Mouse (Mus musculus): ENCODE data around the gene Plk5. TPM values are rescaled to one million over a fixed set of nuclear protein-coding genes. Genes with fewer than 3 reads are reported as not detected.
A peak's percentile ranks its signal among the peaks of the same experiment; 100 is the strongest.

The Plk5 gene
- polyA plus RNA-seq, 1 experiment from 2014 or later = 0.11 TPM

DNA sequence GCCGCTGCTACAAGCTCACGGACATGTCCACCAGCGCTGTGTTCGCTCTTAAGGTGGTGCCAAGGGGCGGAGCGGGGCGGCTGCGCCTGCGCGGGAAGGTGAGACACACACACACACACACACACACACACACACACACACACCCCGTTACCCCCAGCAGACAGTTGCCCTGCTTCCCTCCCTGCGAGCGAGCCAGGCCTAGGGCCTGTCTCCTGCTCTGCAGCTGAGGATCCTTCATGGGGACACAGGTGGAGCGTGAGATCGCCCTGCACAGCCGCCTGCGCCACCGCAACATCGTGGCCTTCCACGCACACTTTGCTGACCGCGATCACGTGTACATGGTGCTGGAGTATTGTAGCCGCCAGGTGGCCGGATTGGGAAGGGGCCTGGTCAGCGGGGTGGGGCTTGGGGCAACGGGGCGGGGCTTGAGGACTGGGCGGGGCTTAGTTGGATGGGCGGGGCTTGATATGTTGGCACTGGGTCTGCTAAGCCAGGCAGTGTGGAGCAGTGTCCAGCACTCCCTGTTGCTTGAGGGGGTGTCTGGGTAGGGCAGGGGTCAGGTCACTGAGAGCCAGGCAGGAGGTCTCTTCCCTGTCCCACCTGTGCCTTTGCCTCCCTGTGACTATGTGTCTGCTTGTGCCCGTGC lies 1.9 kb downstream of the Plk5 start:
- Histone ChIP-seq H3K27me3 (ENCODE audit: control insufficient read depth, insufficient read depth, low read length) (peaks cover 67% of the 10 kb centered on the region), H3K4me2 (replicated peaks; ENCODE audit: low read depth, low read length) (no peak overlapping the region), H3K4me3 (ENCODE audit: low read depth, low read length) (no peak overlapping the region), H3K9me3 (ENCODE audit: control insufficient read depth, low read length) (no peaks in the 10 kb centered on the region), H3K27ac (ENCODE audit: low read depth, low read length) (no peak overlapping the region), H3K36me3 (ENCODE audit: control insufficient read depth, insufficient read depth, low read length) (no peaks in the 10 kb centered on the region), H3K4me1 (replicated peaks; ENCODE audit: control insufficient read depth, insufficient read depth, low read length) (peaks cover 6% of the 10 kb centered on the region; the same call in 1 of the 2 replicates), H3K9ac (ENCODE audit: low read depth, low read length) (no peak overlapping the region)
- WGBS = 8% methylated on average over 30 of the region's 31 CpGs
- ATAC-seq (ENCODE audit: low FRiP score) (peak; percentile 61), DNase-seq (ENCODE audit: low spot score) (no peak)

DNA sequence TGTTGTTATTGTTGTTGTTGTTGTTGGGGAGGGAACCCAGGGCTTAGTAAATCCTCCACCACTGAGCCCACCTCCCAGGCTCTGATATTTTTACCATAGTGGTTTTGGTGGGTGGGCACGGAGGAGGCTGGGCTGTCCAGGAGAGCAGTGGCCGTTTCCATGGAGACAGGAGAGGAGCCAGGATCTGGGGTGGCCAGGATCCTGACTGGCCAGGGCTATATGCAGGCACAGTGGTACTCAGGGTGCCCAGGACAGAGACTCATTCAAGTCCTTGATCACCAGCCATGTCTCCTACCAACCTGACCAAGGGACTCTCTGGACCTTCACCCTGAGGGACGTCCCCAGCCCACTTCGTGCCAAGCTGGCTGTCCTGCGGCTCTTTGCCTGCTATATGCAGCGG lies 7.5 kb downstream of the Plk5 start:
- Histone ChIP-seq H3K9me3 (ENCODE audit: control insufficient read depth, low read length) (no peaks in the 10 kb centered on the region), H3K27me3 (ENCODE audit: control insufficient read depth, insufficient read depth, low read length) (peaks cover 15% of the 10 kb centered on the region), H3K4me1 (replicated peaks; ENCODE audit: control insufficient read depth, insufficient read depth, low read length) (no peaks in the 10 kb centered on the region), H3K4me3 (ENCODE audit: low read depth, low read length) (no peak overlapping the region), H3K27ac (ENCODE audit: low read depth, low read length) (no peak overlapping the region), H3K4me2 (replicated peaks; ENCODE audit: low read depth, low read length) (no peak overlapping the region), H3K36me3 (ENCODE audit: control insufficient read depth, insufficient read depth, low read length) (no peaks in the 10 kb centered on the region), H3K9ac (ENCODE audit: low read depth, low read length) (no peak overlapping the region)
- 40% methylated on average over 6 of the region's 6 CpGs for WGBS
- no peak for DNase-seq (ENCODE audit: low spot score)
- no peak for ATAC-seq (ENCODE audit: low FRiP score)

DNA sequence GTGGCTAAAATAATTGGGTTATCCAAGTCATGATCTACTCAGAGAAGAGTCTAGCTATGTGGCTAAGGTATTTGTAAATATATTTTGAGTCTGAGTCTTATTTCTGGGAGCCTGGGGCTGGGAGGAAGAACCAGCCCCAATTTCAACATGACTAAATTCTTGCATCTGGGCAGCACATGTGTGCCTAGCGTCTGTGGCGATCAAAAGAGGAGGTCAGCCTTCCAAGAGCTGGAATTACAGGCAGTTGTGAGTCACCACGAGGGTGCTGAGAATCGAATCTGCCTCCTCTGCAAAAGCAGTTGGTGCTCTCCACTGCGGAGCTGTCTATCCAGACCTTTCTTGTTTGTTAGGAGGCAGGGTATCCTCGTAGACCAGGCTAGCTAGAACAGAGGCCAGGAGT lies 9.5 kb downstream of the Plk5 start:
- H3K4me2 ChIP-seq (replicated peaks; ENCODE audit: low read depth, low read length) = no peak overlapping the region
- 67% methylated on average over 6 of the region's 6 CpGs for WGBS
- no peaks in the 10 kb centered on the region for H3K9me3 ChIP-seq (ENCODE audit: control insufficient read depth, low read length)
- H3K27me3 ChIP-seq (ENCODE audit: control insufficient read depth, insufficient read depth, low read length) = no peaks in the 10 kb centered on the region; the same call in 1 of the 2 replicates
- ATAC-seq (ENCODE audit: low FRiP score) (no peak), DNase-seq (ENCODE audit: low spot score) (no peak)
- no peak overlapping the region for H3K27ac ChIP-seq (ENCODE audit: low read depth, low read length)
- no peak overlapping the region for H3K4me3 ChIP-seq (ENCODE audit: low read depth, low read length)
- H3K4me1 ChIP-seq (replicated peaks; ENCODE audit: control insufficient read depth, insufficient read depth, low read length) = no peaks in the 10 kb centered on the region
- no peak overlapping the region for H3K9ac ChIP-seq (ENCODE audit: low read depth, low read length)
- no peaks in the 10 kb centered on the region for H3K36me3 ChIP-seq (ENCODE audit: control insufficient read depth, insufficient read depth, low read length)

DNA sequence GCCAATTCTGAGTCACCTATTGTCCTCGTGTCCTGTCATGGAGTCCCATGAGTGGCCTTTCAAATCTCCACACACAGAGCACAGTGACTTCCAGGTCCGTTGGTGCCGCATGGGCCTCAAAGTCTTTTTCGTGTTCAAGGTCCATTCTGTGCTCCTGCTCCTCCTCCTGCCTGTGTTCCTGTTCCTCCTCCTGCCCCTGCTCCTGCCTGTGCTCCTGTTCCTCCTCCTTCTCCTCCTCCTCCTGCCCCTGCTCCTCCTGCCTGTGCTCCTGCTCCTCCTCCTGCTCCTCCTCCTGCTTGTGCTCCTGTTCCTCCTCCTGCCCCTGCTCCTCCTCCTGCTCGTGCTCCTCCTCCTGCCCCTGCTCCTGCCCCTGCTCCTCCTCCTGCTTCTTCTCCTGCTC lies 11.7 kb downstream of the Plk5 start:
- 57% methylated on average over 5 of the region's 5 CpGs for WGBS

DNA sequence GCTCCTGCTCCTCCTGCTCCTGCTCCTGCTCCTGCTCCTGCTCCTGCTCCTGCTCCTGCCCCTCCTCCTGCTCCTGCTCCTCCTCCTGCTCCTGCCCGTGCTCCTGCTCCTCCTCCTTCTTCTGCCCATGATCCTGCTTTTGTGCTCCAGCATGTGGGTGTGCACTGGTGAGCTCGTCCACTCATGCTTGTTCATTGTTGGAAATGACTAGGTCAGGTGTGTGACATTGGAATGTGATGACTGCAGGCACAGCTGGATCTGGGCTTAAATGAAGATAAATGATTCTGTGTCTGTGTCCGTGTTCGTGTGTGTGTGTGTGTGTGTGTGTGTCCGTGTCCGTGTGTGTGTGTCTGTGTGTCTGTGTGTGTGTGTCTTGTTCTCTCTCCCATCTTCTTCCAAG lies 12.1 kb downstream of the Plk5 start:
- Histone ChIP-seq H3K27me3 (ENCODE audit: control insufficient read depth, insufficient read depth, low read length) (no peaks in the 10 kb centered on the region; the same call in 1 of the 2 replicates), H3K4me2 (replicated peaks; ENCODE audit: low read depth, low read length) (no peak overlapping the region), H3K4me3 (ENCODE audit: low read depth, low read length) (no peak overlapping the region), H3K4me1 (replicated peaks; ENCODE audit: control insufficient read depth, insufficient read depth, low read length) (no peaks in the 10 kb centered on the region), H3K36me3 (ENCODE audit: control insufficient read depth, insufficient read depth, low read length) (no peaks in the 10 kb centered on the region), H3K9ac (ENCODE audit: low read depth, low read length) (no peak overlapping the region), H3K9me3 (ENCODE audit: control insufficient read depth, low read length) (no peaks in the 10 kb centered on the region), H3K27ac (ENCODE audit: low read depth, low read length) (no peak overlapping the region)
- ATAC-seq (ENCODE audit: low FRiP score) (no peak), DNase-seq (ENCODE audit: low spot score) (no peak)
- 94% methylated on average over 6 of the region's 6 CpGs for WGBS

More for the DNA sequence above, 11.7 kb downstream of the Plk5 start:
- H3K4me1 ChIP-seq (replicated peaks; ENCODE audit: control insufficient read depth, insufficient read depth, low read length) = no peaks in the 10 kb centered on the region
- no peak overlapping the region for H3K9ac ChIP-seq (ENCODE audit: low read depth, low read length)
- no peak for DNase-seq (ENCODE audit: low spot score)
- H3K4me2 ChIP-seq (replicated peaks; ENCODE audit: low read depth, low read length) = no peak overlapping the region
- no peak for ATAC-seq (ENCODE audit: low FRiP score)
- no peaks in the 10 kb centered on the region for H3K9me3 ChIP-seq (ENCODE audit: control insufficient read depth, low read length)
- no peaks in the 10 kb centered on the region for H3K36me3 ChIP-seq (ENCODE audit: control insufficient read depth, insufficient read depth, low read length)
- H3K4me3 ChIP-seq (ENCODE audit: low read depth, low read length) = no peak overlapping the region
- H3K27ac ChIP-seq (ENCODE audit: low read depth, low read length) = no peak overlapping the region
- H3K27me3 ChIP-seq (ENCODE audit: control insufficient read depth, insufficient read depth, low read length) = no peaks in the 10 kb centered on the region; the same call in 1 of the 2 replicates

DNA sequence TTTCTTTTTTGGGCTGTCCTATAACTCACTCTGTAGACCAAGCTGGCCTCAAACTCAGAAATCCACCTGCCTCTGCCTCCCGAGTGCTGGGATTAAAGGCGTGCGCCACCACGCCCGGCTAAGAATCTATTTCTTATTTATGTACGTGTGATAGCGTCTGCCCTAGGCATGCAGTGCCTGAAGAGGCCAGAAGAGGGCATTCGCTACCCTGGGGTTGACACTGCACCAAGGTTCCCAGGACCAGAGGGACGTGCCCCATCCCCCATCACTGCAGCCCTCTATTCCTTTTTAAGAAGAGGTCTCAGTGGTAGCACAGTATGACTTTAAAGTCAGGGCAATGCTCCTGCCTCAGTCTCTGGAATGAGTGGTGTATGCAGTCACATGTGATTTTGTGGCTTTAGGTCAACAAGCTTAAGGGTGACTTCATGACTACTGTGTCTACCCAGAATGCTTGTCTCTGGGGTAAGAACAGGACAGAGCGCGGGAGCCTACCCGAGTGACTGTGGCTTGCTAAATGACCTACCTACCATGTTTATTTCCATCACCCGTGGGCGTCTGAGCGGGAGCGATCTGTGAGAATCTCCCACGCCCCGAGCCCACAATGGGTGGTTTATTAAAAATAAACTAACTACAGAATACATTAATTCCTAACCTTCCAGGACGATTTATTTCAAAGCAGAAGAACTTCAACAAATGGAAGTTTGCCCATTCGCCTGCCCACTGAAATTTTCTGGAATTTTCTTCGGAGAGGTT lies 13.9 kb downstream of the Plk5 start:
- no peak for ATAC-seq (ENCODE audit: low FRiP score)
- DNase-seq (ENCODE audit: low spot score) = no peak
- Histone ChIP-seq H3K27ac (ENCODE audit: low read depth, low read length) (no peak overlapping the region), H3K4me1 (replicated peaks; ENCODE audit: control insufficient read depth, insufficient read depth, low read length) (no peaks in the 10 kb centered on the region), H3K27me3 (ENCODE audit: control insufficient read depth, insufficient read depth, low read length) (no peaks in the 10 kb centered on the region; the same call in 1 of the 2 replicates), H3K4me3 (ENCODE audit: low read depth, low read length) (no peak overlapping the region), H3K9ac (ENCODE audit: low read depth, low read length) (no peak overlapping the region), H3K36me3 (ENCODE audit: control insufficient read depth, insufficient read depth, low read length) (no peaks in the 10 kb centered on the region), H3K9me3 (ENCODE audit: control insufficient read depth, low read length) (no peaks in the 10 kb centered on the region), H3K4me2 (replicated peaks; ENCODE audit: low read depth, low read length) (no peak overlapping the region)
- WGBS = 83% methylated on average over 21 of the region's 21 CpGs

DNA sequence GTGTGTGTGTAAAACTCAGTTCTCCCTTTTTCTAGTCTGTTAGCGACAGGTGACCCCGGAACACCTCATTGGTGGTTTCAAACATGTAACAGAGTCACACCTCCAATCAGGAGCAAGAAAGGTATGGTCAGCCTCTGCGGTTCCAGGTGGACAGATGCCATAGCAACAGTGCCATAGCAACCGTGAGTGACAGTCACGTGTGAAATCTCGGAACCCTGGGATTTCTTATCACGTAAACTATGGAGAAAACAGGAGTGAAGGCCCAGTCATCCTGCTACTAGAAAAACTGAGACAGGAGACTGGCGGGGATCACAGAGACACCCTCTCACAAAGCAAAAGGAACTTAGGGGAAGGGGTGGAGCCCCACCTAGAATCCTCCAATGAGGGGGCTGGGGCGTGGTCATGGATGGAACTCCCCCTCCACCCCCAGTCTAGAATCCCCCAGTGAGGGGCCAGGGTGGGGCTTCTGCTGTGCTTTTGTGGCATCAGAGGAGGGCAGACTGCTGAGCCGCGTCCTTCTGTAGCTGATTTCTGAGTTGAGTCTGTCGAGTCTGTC lies 15.2 kb downstream of the Plk5 start:
- WGBS = 3% methylated on average over 12 of the region's 12 CpGs
- Histone ChIP-seq H3K27ac (ENCODE audit: low read depth, low read length) (no peak overlapping the region), H3K36me3 (ENCODE audit: control insufficient read depth, insufficient read depth, low read length) (no peaks in the 10 kb centered on the region), H3K4me2 (replicated peaks; ENCODE audit: low read depth, low read length) (peak overlapping the region; percentile 11; the same call in 1 of the 2 replicates), H3K9me3 (ENCODE audit: control insufficient read depth, low read length) (no peaks in the 10 kb centered on the region), H3K9ac (ENCODE audit: low read depth, low read length) (no peak overlapping the region), H3K4me3 (ENCODE audit: low read depth, low read length) (peak overlapping the region; percentile 10; the same call in 1 of the 2 replicates), H3K4me1 (replicated peaks; ENCODE audit: control insufficient read depth, insufficient read depth, low read length) (no peaks in the 10 kb centered on the region), H3K27me3 (ENCODE audit: control insufficient read depth, insufficient read depth, low read length) (no peaks in the 10 kb centered on the region; the same call in 1 of the 2 replicates)
- peak; percentile 76 for DNase-seq (ENCODE audit: low spot score)
- peak; percentile 44; the same call in 1 of the 2 replicates for ATAC-seq (ENCODE audit: low FRiP score)

DNA sequence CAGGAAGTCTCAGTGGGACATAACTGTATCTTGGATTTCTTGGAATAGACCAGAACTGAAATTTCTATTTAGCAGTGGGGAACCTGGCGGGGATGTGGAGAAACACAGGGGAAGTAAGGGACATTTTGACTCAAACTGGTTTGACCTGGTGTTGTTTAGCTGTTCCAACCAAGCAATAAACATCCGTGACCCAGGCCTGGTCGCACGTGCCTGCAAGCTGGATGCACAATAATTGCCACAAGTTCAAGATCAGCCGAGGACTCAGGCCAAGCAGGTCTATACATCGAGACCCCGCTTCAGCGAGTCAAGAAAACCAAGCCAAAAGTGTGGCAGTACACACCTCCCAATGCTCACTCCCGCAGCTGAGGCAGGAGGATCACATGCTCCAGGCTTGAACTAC lies 15.7 kb downstream of the Plk5 start:
- H3K27me3 ChIP-seq (ENCODE audit: control insufficient read depth, insufficient read depth, low read length) = no peaks in the 10 kb centered on the region
- 56% methylated on average over 9 of the region's 9 CpGs for WGBS
- no peaks in the 10 kb centered on the region for H3K4me1 ChIP-seq (replicated peaks; ENCODE audit: control insufficient read depth, insufficient read depth, low read length)
- no peak for ATAC-seq (ENCODE audit: low FRiP score)
- H3K4me3 ChIP-seq (ENCODE audit: low read depth, low read length) = no peak overlapping the region
- H3K9ac ChIP-seq (ENCODE audit: low read depth, low read length) = no peak overlapping the region
- no peak overlapping the region for H3K4me2 ChIP-seq (replicated peaks; ENCODE audit: low read depth, low read length)
- H3K27ac ChIP-seq (ENCODE audit: low read depth, low read length) = no peak overlapping the region
- H3K9me3 ChIP-seq (ENCODE audit: control insufficient read depth, low read length) = no peaks in the 10 kb centered on the region
- no peak for DNase-seq (ENCODE audit: low spot score)
- no peaks in the 10 kb centered on the region for H3K36me3 ChIP-seq (ENCODE audit: control insufficient read depth, insufficient read depth, low read length)
